In genomic region chr5:130081181-130081881, GRCm38 (mm10) we compare ENCODE assay signal across 1 mouse cellular context.
A peak's percentile ranks its signal among the peaks of the same experiment; 100 is the strongest.
TF ChIP-seq lines count a peak whose summit lies in the region.

No protein-coding gene starts in this region.

TF ChIP-seq in CH12.LX, 34 proteins besides CTCF, POLR2A, EP300 and RAD21 (continued from another document):
- no peak for TF ChIP-seq HCFC1 (IDR thresholded peaks at IDR 0.05; ENCODE audit: low read depth, low read length)
- peak; percentile 46; the same call in 1 of the 2 replicates for TF ChIP-seq JUND (conservative IDR thresholded peaks at IDR 0.05; ENCODE audit: low read depth, low read length)
- no peak for TF ChIP-seq TBP (conservative IDR thresholded peaks at IDR 0.05; ENCODE audit: low read depth, low read length)
- TF ChIP-seq POLR2AphosphoS2 (IDR thresholded peaks at IDR 0.05; ENCODE audit: low read depth, low read length), result no peak
- peak; percentile 62; the same call in 1 of the 2 replicates for TF ChIP-seq IRF4 (IDR thresholded peaks at IDR 0.05; ENCODE audit: low read depth, low read length)
- TF ChIP-seq E2F4 (IDR thresholded peaks at IDR 0.05; ENCODE audit: insufficient replicate concordance, low read depth, low read length), result no peak
- no peak for TF ChIP-seq PAX5 (IDR thresholded peaks at IDR 0.05; ENCODE audit: low read length)
- no peak; the same call in 1 of the 2 replicates for TF ChIP-seq SMC3 (IDR thresholded peaks at IDR 0.05; ENCODE audit: low read depth, low read length)
- peak; percentile 78 for TF ChIP-seq JUN (IDR thresholded peaks at IDR 0.05; ENCODE audit: insufficient read depth, low read depth, low read length)
- peak; percentile 64; the same call in 1 of the 2 replicates for TF ChIP-seq BHLHE40 (IDR thresholded peaks at IDR 0.05; ENCODE audit: low read depth, low read length)
- TF ChIP-seq USF2 (conservative IDR thresholded peaks at IDR 0.05; ENCODE audit: low read depth, low read length), result no peak
- TF ChIP-seq UBTF (IDR thresholded peaks at IDR 0.05; ENCODE audit: low read depth, low read length), result no peak
- peak; percentile 86 for TF ChIP-seq MAX (IDR thresholded peaks at IDR 0.05; ENCODE audit: low read length)
- no peak for TF ChIP-seq SIN3A (IDR thresholded peaks at IDR 0.05; ENCODE audit: low read length)
- no peak for TF ChIP-seq MAFK (IDR thresholded peaks at IDR 0.05; ENCODE audit: insufficient replicate concordance, low read length)
